Mouse (Mus musculus): ENCODE results near the gene Ifit3. TPM values are rescaled to one million over a fixed set of nuclear protein-coding genes. Genes with fewer than 3 reads are reported as not detected.
"Not testable (repeated sequence)": the region's sequence is repeated elsewhere in the genome, so short reads cannot be mapped to it uniquely, and the experiment has no call there.

The Ifit3 gene
- polyA plus RNA-seq, 1 experiment from 2014 or later, result 0.46 TPM

DNA sequence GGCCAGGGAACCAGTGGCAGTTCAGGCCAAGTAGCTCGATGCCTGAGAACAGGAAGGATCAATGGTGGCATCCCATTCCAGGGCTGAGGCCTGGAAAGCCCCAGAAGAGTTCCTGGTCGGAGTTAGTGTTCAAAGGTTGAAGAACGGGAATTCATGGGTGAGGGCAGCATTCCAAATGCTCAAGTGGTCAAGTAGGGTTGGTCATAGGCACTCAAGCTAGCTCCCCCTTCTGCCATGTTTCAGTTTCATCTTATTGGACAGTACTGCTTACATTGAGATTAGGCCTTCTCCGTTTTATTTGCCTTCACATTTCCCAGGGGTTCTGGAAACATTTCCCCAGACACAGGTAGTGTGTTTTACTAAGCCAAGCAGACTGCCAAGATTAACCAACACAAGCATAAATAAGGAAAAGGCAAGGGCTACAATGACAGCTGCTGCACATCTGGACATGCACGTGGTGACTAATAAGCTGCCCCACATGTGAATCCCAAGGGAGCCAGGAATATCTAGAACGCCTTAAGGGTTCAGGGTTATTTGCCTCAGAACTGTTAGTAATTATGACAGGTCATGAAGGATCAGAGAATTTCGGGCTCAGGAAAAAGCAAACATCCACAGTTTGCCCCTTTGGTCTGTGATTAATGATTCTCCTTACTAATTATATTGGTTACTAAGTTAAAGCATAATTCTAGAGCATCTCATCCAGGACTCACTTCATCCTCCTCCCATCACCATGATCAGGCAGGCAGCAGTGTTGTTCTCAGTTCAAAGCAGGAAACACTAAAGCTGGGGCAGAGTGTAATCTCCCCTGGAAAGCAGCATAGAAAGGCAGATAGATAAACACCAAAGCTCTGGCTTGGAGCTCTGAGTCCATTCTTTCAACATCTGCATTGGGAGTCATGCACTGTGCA lies 14.1 kb upstream of the Ifit3 start:
- DNase-seq (ENCODE audit: low spot score), result no peak

DNA sequence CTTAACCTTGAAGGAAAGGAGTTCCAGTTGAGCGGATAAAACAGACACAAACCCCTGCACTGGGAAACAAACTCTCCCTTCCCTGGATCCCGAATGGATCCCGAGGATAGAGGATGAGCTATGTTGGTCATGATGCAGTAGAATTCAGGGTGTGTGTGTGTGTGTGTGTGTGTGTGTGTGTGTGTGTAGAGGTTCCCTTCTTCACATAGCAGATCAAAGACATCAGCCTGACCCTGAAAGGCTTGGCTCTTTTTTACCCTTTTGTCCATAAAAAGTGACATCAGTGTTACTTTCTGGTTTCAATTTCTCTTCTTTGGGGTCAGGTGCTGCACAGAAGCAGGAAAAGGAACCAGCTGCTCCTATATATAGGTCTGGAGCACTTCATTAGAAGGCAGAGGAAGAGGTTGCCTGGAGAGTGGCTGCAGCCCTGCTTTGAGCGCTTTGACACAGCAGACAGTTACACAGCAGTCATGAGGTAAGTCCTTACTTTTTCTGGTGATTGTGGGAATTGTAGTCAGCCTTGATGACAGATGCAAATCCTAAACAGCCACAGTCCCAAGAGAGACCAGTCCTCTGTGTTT lies 13.3 kb upstream of the Ifit3 start:
- no peaks in the 10 kb centered on the region for H3K9me3 ChIP-seq
- H3K27me3 ChIP-seq (replicated peaks; ENCODE audit: low read depth, poor library complexity, severe bottlenecking), result no peaks in the 10 kb centered on the region
- H3K36me3 ChIP-seq (replicated peaks), result no peaks in the 10 kb centered on the region
- H3K4me1 ChIP-seq, result peaks cover 20% of the 10 kb centered on the region
- H3K27ac ChIP-seq (replicated peaks), result no peak overlapping the region
- 77% methylated on average over 4 of the region's 4 CpGs for WGBS
- no peak overlapping the region for H3K4me3 ChIP-seq
- no peak for DNase-seq (ENCODE audit: low spot score)

More for the DNA sequence above, 14.1 kb upstream of the Ifit3 start:
- Histone ChIP-seq H3K9me3 (no peaks in the 10 kb centered on the region), H3K27ac (replicated peaks) (no peak overlapping the region), H3K27me3 (replicated peaks; ENCODE audit: low read depth, poor library complexity, severe bottlenecking) (no peaks in the 10 kb centered on the region), H3K4me3 (no peak overlapping the region), H3K4me1 (peaks cover 20% of the 10 kb centered on the region), H3K36me3 (replicated peaks) (no peaks in the 10 kb centered on the region)
- 63% methylated on average over 7 of the region's 7 CpGs for WGBS

DNA sequence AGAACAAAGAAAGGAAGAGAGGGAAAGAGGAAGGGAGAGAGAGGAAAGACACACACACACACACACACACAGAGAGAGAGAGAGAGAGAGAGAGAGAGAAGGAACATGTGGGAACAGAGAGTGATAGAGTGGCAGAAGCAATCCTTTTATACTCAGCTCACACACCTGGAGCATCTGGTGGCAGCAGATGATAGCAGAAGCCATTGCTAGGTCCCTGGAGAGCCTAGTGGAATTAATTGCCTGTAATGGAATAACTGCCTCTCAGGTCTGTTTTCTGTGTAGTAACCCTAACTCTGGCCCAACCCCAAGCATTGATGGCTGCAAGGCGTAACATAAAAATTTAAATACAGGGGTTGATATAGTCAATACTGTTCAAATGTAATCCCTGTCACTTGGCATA lies 12.3 kb upstream of the Ifit3 start:
- WGBS, result 84% methylated on average over 1 of the region's 1 CpGs

DNA sequence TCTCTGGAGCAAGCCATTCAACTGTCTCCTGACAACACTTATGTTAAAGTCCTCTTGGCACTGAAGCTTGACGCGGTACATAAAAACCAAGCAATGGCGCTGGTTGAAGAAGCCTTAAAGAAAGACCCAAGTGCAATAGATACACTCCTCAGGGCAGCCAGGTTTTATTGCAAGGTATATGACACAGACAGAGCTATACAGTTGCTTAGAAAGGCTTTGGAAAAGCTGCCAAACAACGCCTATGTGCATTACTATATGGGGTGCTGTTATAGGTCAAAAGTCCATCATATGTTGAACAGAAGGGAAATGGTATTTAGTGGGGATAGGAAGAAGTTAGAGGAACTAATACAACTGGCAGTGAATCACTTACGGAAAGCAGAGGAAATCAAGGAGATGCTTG lies 9.7 kb upstream of the Ifit3 start:
- no peak overlapping the region for H3K4me3 ChIP-seq
- no peak for DNase-seq (ENCODE audit: low spot score)
- 95% methylated on average over 5 of the region's 5 CpGs for WGBS

More for the DNA sequence above, 12.3 kb upstream of the Ifit3 start:
- H3K4me3 ChIP-seq, result no peak overlapping the region
- H3K27me3 ChIP-seq (replicated peaks; ENCODE audit: low read depth, poor library complexity, severe bottlenecking), result no peaks in the 10 kb centered on the region
- H3K4me1 ChIP-seq, result peaks cover 20% of the 10 kb centered on the region
- no peak overlapping the region for H3K27ac ChIP-seq (replicated peaks)
- H3K36me3 ChIP-seq (replicated peaks), result no peaks in the 10 kb centered on the region
- no peak for DNase-seq (ENCODE audit: low spot score)
- H3K9me3 ChIP-seq, result no peaks in the 10 kb centered on the region

DNA sequence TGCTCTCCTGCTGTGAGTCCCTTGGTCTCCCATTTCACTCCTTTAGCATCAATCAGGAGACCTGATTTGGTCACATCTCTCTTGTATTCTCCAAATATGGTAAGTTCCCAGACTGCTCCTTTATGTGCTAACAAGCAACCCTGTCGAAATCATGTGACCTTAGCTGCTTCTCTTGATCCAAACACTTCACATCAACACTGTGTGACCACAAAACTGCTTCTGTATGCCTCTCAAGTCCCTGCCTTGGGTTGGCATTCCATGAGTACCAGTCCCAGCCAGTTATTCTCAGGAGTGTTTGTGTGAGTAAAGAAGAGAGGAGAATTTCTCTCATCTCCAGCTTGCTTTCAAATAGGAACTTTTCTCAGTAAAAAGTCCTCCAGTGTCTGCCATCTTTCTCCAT lies 6.2 kb upstream of the Ifit3 start:
- no peaks in the 10 kb centered on the region for H3K4me1 ChIP-seq
- H3K27me3 ChIP-seq (replicated peaks; ENCODE audit: low read depth, poor library complexity, severe bottlenecking), result no peaks in the 10 kb centered on the region
- no peaks in the 10 kb centered on the region for H3K36me3 ChIP-seq (replicated peaks)
- no peaks in the 10 kb centered on the region for H3K9me3 ChIP-seq
- DNase-seq (ENCODE audit: low spot score), result no peak
- H3K4me3 ChIP-seq, result no peak overlapping the region
- no peak overlapping the region for H3K27ac ChIP-seq (replicated peaks)
- 83% methylated on average over 1 of the region's 1 CpGs for WGBS

More for the DNA sequence above, 9.7 kb upstream of the Ifit3 start:
- no peaks in the 10 kb centered on the region for H3K36me3 ChIP-seq (replicated peaks)
- no peaks in the 10 kb centered on the region for H3K9me3 ChIP-seq
- H3K27me3 ChIP-seq (replicated peaks; ENCODE audit: low read depth, poor library complexity, severe bottlenecking), result no peaks in the 10 kb centered on the region
- peaks cover 20% of the 10 kb centered on the region for H3K4me1 ChIP-seq
- no peak overlapping the region for H3K27ac ChIP-seq (replicated peaks)

DNA sequence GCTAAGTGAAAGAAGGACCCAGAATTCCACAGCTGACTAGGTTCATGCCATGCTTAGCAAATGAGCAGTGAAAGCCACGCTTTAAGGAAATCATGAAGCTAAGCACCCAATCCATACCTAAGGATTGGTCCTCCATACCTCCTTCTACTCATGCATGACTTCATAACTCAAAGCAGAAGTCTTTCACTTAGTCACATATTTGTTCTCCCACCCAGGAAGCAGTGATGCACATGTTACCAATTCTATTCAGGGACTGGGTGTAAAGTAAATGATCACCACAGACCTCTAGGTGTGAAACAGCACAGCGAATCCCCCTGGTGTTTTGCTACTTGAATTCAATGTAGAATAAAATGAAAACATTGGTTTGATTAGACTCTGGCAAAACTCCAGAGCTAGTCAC lies 635 bp upstream of the Ifit3 start:
- DNase-seq (ENCODE audit: low spot score); H3K4me3 ChIP-seq: not testable (repeated sequence)
- WGBS, result 95% methylated on average over 2 of the region's 2 CpGs

DNA sequence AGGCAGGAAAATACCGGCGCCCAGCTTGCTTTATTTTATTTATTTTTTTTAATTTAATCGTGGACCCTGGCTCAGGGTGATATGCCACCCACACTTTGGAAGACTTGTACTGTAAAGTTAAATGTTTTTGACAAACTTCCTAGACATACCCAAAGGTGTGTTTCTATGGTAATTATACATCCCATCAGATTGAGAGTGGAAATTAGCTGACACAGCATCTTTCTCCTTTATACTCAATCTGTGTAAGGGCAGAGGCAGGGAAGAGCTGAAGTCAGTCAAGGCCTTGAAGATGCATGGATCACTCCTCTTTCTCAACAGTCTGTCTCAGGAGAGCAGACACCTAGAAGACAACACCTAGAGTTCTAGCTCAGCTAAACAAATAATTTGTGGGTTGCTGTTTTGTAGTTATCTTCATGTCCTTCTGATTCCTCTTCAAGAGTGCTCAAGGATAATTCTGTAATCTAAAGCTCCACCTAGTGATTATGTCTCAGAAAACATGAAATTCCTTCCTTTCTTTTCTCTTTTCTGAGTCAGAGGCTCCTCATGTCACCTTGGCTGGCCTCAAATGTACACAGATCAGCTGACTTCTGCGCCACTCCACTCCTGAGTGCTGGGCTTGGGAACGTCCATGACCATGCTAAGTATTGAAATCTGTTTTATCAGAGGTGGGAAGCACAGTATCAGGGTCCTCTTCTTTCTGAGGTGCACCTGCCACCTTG lies 2.6 kb downstream of the Ifit3 start:
- H3K27ac ChIP-seq (replicated peaks); DNase-seq (ENCODE audit: low spot score); H3K9me3 ChIP-seq; H3K36me3 ChIP-seq (replicated peaks); H3K4me3 ChIP-seq; H3K4me1 ChIP-seq; H3K27me3 ChIP-seq (replicated peaks; ENCODE audit: low read depth, poor library complexity, severe bottlenecking): not testable (repeated sequence)
- 71% methylated on average over 5 of the region's 5 CpGs for WGBS

More for the DNA sequence above, 635 bp upstream of the Ifit3 start:
- not testable (repeated sequence) for H3K9me3 ChIP-seq; H3K36me3 ChIP-seq (replicated peaks); H3K27me3 ChIP-seq (replicated peaks; ENCODE audit: low read depth, poor library complexity, severe bottlenecking); H3K27ac ChIP-seq (replicated peaks); H3K4me1 ChIP-seq

DNA sequence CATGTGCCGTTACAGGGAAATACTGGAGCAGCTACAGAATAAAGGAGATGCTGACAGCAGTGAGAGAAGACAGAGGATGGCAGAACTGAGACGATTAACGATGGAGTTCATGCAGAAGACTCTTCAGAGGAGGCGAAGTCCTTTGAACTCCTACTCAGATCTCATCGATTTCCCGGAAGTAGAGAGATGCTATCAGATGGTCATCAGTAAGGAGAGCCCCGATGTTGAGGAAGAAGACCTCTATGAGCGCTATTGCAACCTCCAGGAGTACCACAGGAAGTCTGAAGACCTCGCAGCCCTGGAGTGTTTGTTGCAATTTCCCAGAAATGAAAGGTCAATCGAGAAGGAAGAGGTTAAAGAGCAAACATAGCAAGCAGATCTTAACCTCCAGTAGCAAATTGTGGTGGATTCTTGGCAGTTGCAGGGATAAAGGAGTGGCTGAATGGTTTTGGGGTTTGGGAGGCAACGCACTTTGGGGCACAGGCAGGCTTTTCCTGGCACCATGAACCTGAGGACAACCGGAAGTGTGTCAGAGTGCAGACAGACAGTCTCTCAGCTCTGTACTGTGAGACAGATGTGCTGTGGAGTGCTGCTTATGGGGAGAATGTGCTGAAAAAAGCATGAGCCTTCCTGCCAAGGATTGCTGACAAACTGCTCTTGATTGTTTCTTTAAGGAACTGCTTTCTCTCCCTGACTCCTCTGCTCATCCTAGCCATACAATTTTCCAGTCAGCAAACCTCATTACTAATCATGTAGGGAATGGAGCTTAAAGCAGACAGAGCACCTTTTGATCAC lies 4.8 kb downstream of the Ifit3 start:
- H3K4me3 ChIP-seq; H3K36me3 ChIP-seq (replicated peaks); H3K27me3 ChIP-seq (replicated peaks; ENCODE audit: low read depth, poor library complexity, severe bottlenecking); H3K9me3 ChIP-seq; DNase-seq (ENCODE audit: low spot score); H3K27ac ChIP-seq (replicated peaks); H3K4me1 ChIP-seq: not testable (repeated sequence)
- WGBS, result 79% methylated on average over 9 of the region's 12 CpGs

DNA sequence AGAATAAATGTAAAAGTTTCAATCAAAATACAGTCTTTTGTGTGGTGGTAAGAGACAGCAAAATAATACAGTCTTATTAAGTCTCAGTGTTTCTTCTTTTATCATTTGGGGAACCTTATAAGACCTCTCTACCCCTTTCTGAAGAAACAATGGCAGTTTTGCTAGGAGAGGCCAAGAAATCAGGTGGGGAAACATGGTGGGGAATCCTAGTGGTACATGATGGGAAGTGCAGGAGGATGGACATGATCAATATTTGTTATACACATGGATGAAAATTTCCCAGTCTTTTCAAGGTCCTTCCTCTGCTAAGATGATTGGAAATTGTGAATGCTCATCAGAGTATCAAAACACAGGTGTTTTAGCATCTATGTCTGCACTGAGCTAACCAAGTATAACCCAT lies 5.6 kb downstream of the Ifit3 start:
- Histone ChIP-seq H3K27me3 (replicated peaks; ENCODE audit: low read depth, poor library complexity, severe bottlenecking) (no peaks in the 10 kb centered on the region), H3K4me3 (no peak overlapping the region), H3K36me3 (replicated peaks) (no peaks in the 10 kb centered on the region), H3K27ac (replicated peaks) (no peak overlapping the region), H3K4me1 (0 out of 2 replicates have a peak, but pooled peaks cover 2% of the 10 kb centered on the region), H3K9me3 (no peaks in the 10 kb centered on the region)
- no peak for DNase-seq (ENCODE audit: low spot score)

DNA sequence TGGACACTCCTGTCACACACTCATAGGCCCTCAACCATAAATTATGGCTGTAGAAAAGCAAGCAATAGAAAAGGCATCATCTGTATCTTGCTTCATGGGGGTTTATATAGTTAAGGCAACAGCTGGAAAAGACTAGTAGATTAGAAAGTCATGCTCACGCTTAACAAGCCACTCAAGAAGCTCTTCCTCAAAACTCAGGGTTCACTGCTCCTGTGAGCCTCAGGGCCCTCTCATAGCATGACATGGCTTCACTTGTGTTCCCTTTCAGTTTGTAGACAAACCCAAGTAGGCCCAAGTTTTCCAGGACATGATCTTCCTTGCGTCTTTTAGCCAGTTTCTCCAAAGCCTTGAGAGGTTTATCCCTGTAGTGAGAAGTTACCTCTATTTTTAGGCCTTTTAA lies 10.1 kb downstream of the Ifit3 start:
- H3K4me1 ChIP-seq, result no peaks in the 10 kb centered on the region
- no peak overlapping the region for H3K27ac ChIP-seq (replicated peaks)
- no peak for DNase-seq (ENCODE audit: low spot score)
- no peaks in the 10 kb centered on the region for H3K9me3 ChIP-seq
- H3K4me3 ChIP-seq, result no peak overlapping the region
- no peaks in the 10 kb centered on the region for H3K36me3 ChIP-seq (replicated peaks)
- WGBS, result 90% methylated on average over 2 of the region's 2 CpGs
- H3K27me3 ChIP-seq (replicated peaks; ENCODE audit: low read depth, poor library complexity, severe bottlenecking), result no peaks in the 10 kb centered on the region

DNA sequence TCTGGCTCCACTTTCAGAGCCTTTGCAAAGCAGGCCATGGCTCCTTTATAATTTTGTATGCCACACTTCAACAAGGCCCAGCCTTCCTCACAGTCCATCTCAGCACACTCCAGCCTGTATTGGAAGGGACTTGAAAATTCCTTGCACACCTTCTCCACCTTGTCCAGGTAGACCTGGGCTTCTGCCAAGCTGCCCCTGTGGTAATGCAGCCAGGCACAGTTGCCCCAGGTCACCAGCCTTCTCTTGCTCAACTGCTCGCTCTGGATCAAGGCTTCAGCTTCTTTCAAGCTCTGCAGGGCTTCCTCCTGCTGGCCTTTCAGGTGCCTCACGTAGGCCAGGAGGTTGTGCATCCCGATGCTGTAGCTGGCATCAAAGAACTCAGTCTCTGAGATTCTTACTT lies 11.2 kb downstream of the Ifit3 start:
- H3K9me3 ChIP-seq; H3K27me3 ChIP-seq (replicated peaks; ENCODE audit: low read depth, poor library complexity, severe bottlenecking); DNase-seq (ENCODE audit: low spot score); H3K36me3 ChIP-seq (replicated peaks); H3K27ac ChIP-seq (replicated peaks); H3K4me1 ChIP-seq; H3K4me3 ChIP-seq: not testable (repeated sequence)
- 84% methylated on average over 3 of the region's 3 CpGs for WGBS

DNA sequence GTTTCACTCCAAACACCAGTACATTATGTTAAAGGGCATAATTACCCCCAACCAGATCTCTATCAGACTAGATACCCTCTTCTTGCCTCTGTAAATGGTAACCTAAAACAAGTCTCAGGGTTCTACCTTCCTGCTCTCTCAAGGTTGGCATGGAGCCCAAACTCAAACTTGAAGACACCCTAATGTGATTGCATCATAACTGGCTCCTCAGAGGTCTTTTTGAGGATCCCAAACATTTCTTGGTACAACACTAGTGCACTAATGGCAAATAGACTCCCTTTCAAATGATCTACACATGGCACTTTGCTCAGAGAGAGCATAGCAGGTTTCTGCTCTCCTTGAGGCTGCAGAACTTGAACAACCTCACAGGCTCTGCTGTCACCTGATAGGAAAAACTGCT lies 13.5 kb downstream of the Ifit3 start:
- H3K36me3 ChIP-seq (replicated peaks), result no peaks in the 10 kb centered on the region
- H3K27ac ChIP-seq (replicated peaks), result no peak overlapping the region
- DNase-seq (ENCODE audit: low spot score), result no peak
- no peaks in the 10 kb centered on the region for H3K9me3 ChIP-seq
- H3K4me3 ChIP-seq, result no peak overlapping the region
- H3K27me3 ChIP-seq (replicated peaks; ENCODE audit: low read depth, poor library complexity, severe bottlenecking), result no peaks in the 10 kb centered on the region
- no peaks in the 10 kb centered on the region for H3K4me1 ChIP-seq
